Mouse (Mus musculus) G1E (cell line): ENCODE measurements at regions not wholly inside any gene's neighbourhood (a gene's known extent, or its start where the extent isn't known, plus 50 kb on each side); places are given as distances from the start of the nearest gene placed in this dataset.

Experiments used
- CTCF ChIP-seq: IDR thresholded peaks from 2 replicates; pipeline ENCODE4 v1.5.1; 2012; ENCODE audit warnings: low read depth, low read length, inconsistent platforms, mixed read lengths
- GATA1 ChIP-seq: IDR thresholded peaks from 2 replicates; pipeline ENCODE4 v1.6.1; 2012; ENCODE audit warnings: borderline replicate concordance, low read length, inconsistent platforms, mixed read lengths
- POLR2AphosphoS5 ChIP-seq: IDR thresholded peaks from 2 replicates; pipeline ENCODE4 v1.6.1; 2012; ENCODE audit warnings: low read depth, low read length, inconsistent platforms; ENCODE audit not compliant: insufficient replicate concordance

DNA sequence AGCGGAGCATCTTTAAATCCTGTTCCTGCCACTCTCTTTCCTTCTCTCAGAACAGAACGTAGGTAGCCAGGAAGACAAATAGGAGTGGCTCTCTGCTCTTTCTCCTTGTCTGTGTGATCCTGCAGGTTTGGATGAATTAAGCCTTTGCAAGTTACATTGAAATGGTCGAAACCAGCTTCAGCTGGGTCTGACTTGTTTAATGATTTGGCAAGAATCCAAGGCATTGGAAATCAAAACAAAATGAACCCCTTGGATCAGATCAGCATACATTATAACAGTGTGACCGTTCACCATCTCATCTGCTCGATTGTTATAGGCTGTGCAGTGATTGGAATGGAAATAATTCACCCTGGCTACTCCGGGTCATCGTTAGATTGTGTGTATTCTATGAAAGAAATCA, 157.6 kb upstream of the Pmfbp1 start:
- TF ChIP-seq CTCF (no peak), GATA1 (no peak), POLR2AphosphoS5 (no peak)
